Mouse (Mus musculus): ENCODE data around the gene Rbfox2. TPM values are rescaled to one million over a fixed set of nuclear protein-coding genes. Genes with fewer than 3 reads are reported as not detected.
"Not testable (repeated sequence)": the region's sequence is repeated elsewhere in the genome, so short reads cannot be mapped to it uniquely, and the experiment has no call there.

Gene Rbfox2
- polyA plus RNA-seq, 1 experiment from 2014 or later = 0.27 TPM

GRCm38 (mm10) chr15:77338924-77339429 is 32.2 kb upstream of the Rbfox2 start:
- Histone ChIP-seq H3K36me3 (ENCODE audit: inconsistent target) (no peaks in the 10 kb centered on the region), H3K4me3 (ENCODE audit: inconsistent target) (no peak overlapping the region), H3K27ac (no peak overlapping the region), H3K79me2 (ENCODE audit: inconsistent target) (no peaks in the 10 kb centered on the region)
- 80% methylated on average over 7 of the region's 8 CpGs for WGBS (ENCODE audit: missing documents)

DNA sequence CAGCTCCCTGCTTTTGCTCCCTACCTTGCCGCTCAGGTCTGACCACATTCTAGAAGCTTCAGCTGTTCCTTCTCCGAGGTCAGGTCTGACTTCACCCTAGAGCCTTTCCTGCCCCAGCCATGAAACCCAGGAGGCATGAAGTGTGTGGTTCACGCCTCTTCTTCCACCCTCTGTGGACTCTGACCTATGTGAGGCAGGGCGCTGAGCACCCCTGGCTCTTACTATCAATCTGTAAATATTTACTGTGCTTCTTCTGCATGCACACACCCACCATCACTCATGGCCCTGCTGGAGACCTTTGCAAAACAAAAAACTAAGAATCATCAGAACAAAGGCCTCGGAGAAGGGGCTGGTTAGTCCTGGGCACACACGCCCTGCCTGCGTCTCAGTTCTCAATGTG is 31.6 kb upstream of the Rbfox2 start:
- Histone ChIP-seq H3K27ac (no peak overlapping the region), H3K79me2 (ENCODE audit: inconsistent target) (no peaks in the 10 kb centered on the region), H3K4me3 (ENCODE audit: inconsistent target) (no peak overlapping the region), H3K36me3 (ENCODE audit: inconsistent target) (no peaks in the 10 kb centered on the region)
- 83% methylated on average over 7 of the region's 7 CpGs for WGBS (ENCODE audit: missing documents)

- H3K27ac ChIP-seq = no peak overlapping the region
- 83% methylated on average over 3 of the region's 3 CpGs for WGBS (ENCODE audit: missing documents)
- H3K36me3 ChIP-seq (ENCODE audit: inconsistent target) = no peaks in the 10 kb centered on the region
- no peak overlapping the region for H3K4me3 ChIP-seq (ENCODE audit: inconsistent target)
- no peaks in the 10 kb centered on the region for H3K79me2 ChIP-seq (ENCODE audit: inconsistent target)
Measured at GRCm38 (mm10) chr15:77337926-77338325, 31.1 kb upstream of the Rbfox2 start.

- Histone ChIP-seq H3K36me3 (ENCODE audit: inconsistent target) (no peaks in the 10 kb centered on the region), H3K4me3 (ENCODE audit: inconsistent target) (no peak overlapping the region), H3K79me2 (ENCODE audit: inconsistent target) (no peaks in the 10 kb centered on the region), H3K27ac (no peak overlapping the region)
- WGBS (ENCODE audit: missing documents) = 41% methylated on average over 6 of the region's 9 CpGs
Measured at GRCm38 (mm10) chr15:77336968-77337341, 30.2 kb upstream of the Rbfox2 start.

DNA sequence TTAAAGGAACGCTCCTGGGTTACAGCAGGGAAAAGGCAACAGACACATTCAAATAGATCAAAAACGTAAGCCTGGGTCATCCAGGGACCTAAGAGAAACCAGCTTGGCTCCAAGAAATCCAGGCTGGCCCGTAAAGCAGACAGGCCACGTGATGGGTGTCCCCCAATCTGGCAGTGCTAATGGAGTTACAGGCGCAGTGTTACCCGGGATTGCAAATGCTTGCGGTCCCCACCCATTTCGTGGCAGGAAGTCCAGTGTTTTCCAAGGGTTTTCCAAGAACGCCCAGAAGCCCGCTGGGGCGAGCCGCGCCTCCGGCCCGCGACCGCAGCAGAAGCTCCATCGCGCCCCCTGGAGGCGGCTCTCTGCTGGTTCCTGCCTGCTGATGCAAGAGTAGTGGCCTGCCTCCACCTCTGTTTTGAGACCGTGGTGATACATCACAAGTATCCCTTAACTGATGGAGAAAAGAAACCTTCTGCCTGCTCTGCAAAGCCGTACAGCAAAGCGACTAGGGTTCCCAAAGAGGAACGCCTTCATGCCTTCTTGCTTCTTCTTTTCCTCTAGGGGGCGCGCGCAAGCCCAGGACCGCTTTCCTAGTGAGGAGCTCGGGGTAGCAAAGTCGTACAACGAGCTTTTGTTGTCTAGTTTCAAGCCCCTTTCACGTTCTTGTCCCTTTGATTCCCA is 29.6 kb upstream of the Rbfox2 start:
- no peak overlapping the region for H3K27ac ChIP-seq
- H3K4me3 ChIP-seq (ENCODE audit: inconsistent target) = no peak overlapping the region
- 8% methylated on average over 31 of the region's 32 CpGs for WGBS (ENCODE audit: missing documents)
- H3K79me2 ChIP-seq (ENCODE audit: inconsistent target) = no peaks in the 10 kb centered on the region
- no peaks in the 10 kb centered on the region for H3K36me3 ChIP-seq (ENCODE audit: inconsistent target)

GRCm38 (mm10) chr15:77335185-77335584 is 28.4 kb upstream of the Rbfox2 start:
- not testable (repeated sequence) for H3K4me3 ChIP-seq (ENCODE audit: inconsistent target); H3K27ac ChIP-seq; H3K79me2 ChIP-seq (ENCODE audit: inconsistent target); H3K36me3 ChIP-seq (ENCODE audit: inconsistent target)
- 83% methylated on average over 2 of the region's 3 CpGs for WGBS (ENCODE audit: missing documents)

GRCm38 (mm10) chr15:77332272-77332991 is 25.6 kb upstream of the Rbfox2 start:
- Histone ChIP-seq H3K27ac (no peak overlapping the region), H3K4me3 (ENCODE audit: inconsistent target) (no peak overlapping the region), H3K79me2 (ENCODE audit: inconsistent target) (no peaks in the 10 kb centered on the region), H3K36me3 (ENCODE audit: inconsistent target) (no peaks in the 10 kb centered on the region)
- WGBS (ENCODE audit: missing documents) = 82% methylated on average over 7 of the region's 7 CpGs

DNA sequence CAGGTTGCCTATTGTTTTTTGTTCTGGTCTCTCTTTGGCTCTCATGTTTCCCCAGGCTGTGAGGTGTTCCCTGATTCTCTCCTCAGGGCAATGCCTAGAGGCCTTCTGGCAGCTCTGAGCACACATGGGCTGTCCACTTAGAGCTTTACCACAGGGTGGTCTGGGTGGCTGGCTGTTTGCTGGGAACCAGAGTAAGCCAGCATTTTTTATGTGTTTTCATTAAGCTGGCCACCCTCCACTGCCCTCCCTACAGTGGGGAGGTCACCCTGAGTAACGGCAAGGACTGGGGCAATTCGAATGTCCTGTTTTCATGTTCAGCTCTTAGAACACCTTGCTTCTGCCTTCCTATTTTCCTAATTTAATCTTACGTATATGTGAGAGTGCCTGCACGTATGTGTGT is 24.6 kb upstream of the Rbfox2 start:
- Histone ChIP-seq H3K27ac (no peak overlapping the region), H3K4me3 (ENCODE audit: inconsistent target) (no peak overlapping the region), H3K36me3 (ENCODE audit: inconsistent target) (no peaks in the 10 kb centered on the region), H3K79me2 (ENCODE audit: inconsistent target) (no peaks in the 10 kb centered on the region)
- 90% methylated on average over 4 of the region's 4 CpGs for WGBS (ENCODE audit: missing documents)

GRCm38 (mm10) chr15:77329681-77330180 is 22.9 kb upstream of the Rbfox2 start:
- Histone ChIP-seq H3K79me2 (ENCODE audit: inconsistent target) (no peaks in the 10 kb centered on the region), H3K27ac (no peak overlapping the region), H3K4me3 (ENCODE audit: inconsistent target) (no peak overlapping the region), H3K36me3 (ENCODE audit: inconsistent target) (no peaks in the 10 kb centered on the region)
- WGBS (ENCODE audit: missing documents) = 65% methylated on average over 12 of the region's 12 CpGs

- WGBS (ENCODE audit: missing documents) = 98% methylated on average over 3 of the region's 4 CpGs
- H3K79me2 ChIP-seq (ENCODE audit: inconsistent target) = no peaks in the 10 kb centered on the region
- no peak overlapping the region for H3K27ac ChIP-seq
- no peaks in the 10 kb centered on the region for H3K36me3 ChIP-seq (ENCODE audit: inconsistent target)
- no peak overlapping the region for H3K4me3 ChIP-seq (ENCODE audit: inconsistent target)
Measured at GRCm38 (mm10) chr15:77326361-77326760, 19.6 kb upstream of the Rbfox2 start.

DNA sequence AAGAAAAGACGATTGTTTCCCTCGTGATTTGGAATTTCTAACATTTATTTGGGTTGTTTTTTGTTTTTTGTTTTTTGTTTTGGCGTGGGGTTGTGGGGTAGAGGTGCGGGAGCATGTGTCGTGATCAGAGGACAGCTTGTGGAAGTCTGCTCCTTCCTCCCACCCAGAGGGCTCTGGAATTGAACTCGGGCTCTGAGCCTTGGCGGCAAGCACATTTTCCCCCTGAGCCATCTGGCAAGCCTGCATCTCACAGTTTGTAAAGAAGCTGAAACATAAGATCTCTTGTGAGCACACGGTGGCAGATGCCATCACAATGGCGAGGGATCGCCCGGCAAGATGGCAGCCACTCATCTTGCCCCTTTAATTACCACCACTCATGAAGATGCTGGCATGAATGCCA is 17.6 kb upstream of the Rbfox2 start:
- 89% methylated on average over 10 of the region's 11 CpGs for WGBS (ENCODE audit: missing documents)
- no peak overlapping the region for H3K4me3 ChIP-seq (ENCODE audit: inconsistent target)
- H3K79me2 ChIP-seq (ENCODE audit: inconsistent target) = no peaks in the 10 kb centered on the region
- no peaks in the 10 kb centered on the region for H3K36me3 ChIP-seq (ENCODE audit: inconsistent target)
- H3K27ac ChIP-seq = no peak overlapping the region

GRCm38 (mm10) chr15:77323226-77323625 is 16.4 kb upstream of the Rbfox2 start:
- 80% methylated on average over 10 of the region's 10 CpGs for WGBS (ENCODE audit: missing documents)
- no peaks in the 10 kb centered on the region for H3K36me3 ChIP-seq (ENCODE audit: inconsistent target)
- H3K79me2 ChIP-seq (ENCODE audit: inconsistent target) = no peaks in the 10 kb centered on the region
- no peak overlapping the region for H3K4me3 ChIP-seq (ENCODE audit: inconsistent target)
- no peak overlapping the region for H3K27ac ChIP-seq

GRCm38 (mm10) chr15:77313701-77314100 is 6.9 kb upstream of the Rbfox2 start:
- no peaks in the 10 kb centered on the region for H3K36me3 ChIP-seq (ENCODE audit: inconsistent target)
- WGBS (ENCODE audit: missing documents) = 48% methylated on average over 6 of the region's 6 CpGs
- no peak overlapping the region for H3K4me3 ChIP-seq (ENCODE audit: inconsistent target)
- no peaks in the 10 kb centered on the region for H3K79me2 ChIP-seq (ENCODE audit: inconsistent target)
- H3K27ac ChIP-seq = no peak overlapping the region

GRCm38 (mm10) chr15:77312796-77313195 is 6.0 kb upstream of the Rbfox2 start:
- Histone ChIP-seq H3K4me3 (ENCODE audit: inconsistent target) (no peak overlapping the region), H3K36me3 (ENCODE audit: inconsistent target) (no peaks in the 10 kb centered on the region), H3K79me2 (ENCODE audit: inconsistent target) (no peaks in the 10 kb centered on the region), H3K27ac (no peak overlapping the region)
- 93% methylated on average over 7 of the region's 7 CpGs for WGBS (ENCODE audit: missing documents)

DNA sequence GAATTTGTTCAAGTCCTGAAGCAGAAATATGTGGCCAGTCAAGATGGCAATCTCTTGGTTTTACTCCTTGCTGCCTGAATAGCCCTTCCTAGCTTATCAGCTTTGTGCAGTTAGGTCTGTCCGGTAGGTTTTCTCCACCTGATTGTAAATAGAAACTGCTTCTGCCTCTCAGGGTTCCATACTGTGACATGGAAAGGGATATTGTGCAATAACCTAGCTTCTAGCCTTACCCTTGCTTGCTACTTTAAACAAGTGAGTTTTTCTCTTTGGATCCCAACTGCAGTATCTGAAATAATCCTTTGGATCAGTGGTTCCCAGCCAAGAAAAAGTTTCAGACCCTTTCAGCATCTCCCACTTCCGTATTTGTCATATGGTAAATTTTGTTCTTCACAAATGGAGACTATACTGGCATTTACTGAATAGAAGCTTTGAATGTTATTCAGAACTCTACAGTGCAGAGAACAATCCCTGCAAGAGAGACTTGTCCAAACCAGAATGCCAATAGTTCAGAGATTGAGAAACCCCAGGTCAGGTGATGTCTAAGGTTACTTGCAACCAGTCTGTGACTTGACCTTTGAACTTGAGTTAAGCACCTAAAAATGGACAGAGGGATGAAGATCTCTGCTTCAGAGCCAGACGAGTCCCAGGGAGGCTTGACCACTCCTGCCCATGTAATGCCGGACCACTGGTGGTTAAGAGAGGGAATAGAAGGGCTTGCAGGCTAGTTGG is 1.1 kb upstream of the Rbfox2 start:
- Histone ChIP-seq H3K27ac (no peak overlapping the region), H3K79me2 (ENCODE audit: inconsistent target) (no peaks in the 10 kb centered on the region), H3K4me3 (ENCODE audit: inconsistent target) (no peak overlapping the region), H3K36me3 (ENCODE audit: inconsistent target) (no peaks in the 10 kb centered on the region)
- 71% methylated on average over 4 of the region's 4 CpGs for whole genome bisulfite sequencing (ENCODE audit: missing documents)

Measured in macrophage (primary cell).